Mouse (Mus musculus): Measurements from ENCODE around the gene Tmem178b. TPM values are rescaled to one million over a fixed set of nuclear protein-coding genes. Genes with fewer than 3 reads are reported as not detected.

Gene Tmem178b
- polyA plus RNA-seq (2012; ENCODE audit: low replicate concordance) = not detected in 2 replicates

GRCm38 (mm10) chr6:39872901-39873591, at the start of gene Tmem178b:
Gene Tmem178b, plus strand, starts transcription at chr6:39873271.

Other genes starting within 250 kb of the Tmem178b start
- 2.0 and 4.3 TPM in 2 replicates for gene Braf, start 147.8 kb upstream of the Tmem178b start, polyA plus RNA-seq (2012; ENCODE audit: low replicate concordance)
- 1.6 and 4.9 TPM in 2 replicates for gene Mrps33, start 62.3 kb upstream of the Tmem178b start, polyA plus RNA-seq (2012; ENCODE audit: low replicate concordance)